Mouse (Mus musculus) layer of hippocampus, postnatal 25 days (tissue): ENCODE data around the gene Olfr370. TPM values are rescaled to one million over a fixed set of nuclear protein-coding genes. Genes with fewer than 3 reads are reported as not detected.

Source experiments
- total RNA-seq, 2 experiments: library from RNA; stranded (reverse); gene quantifications; 2 replicates each; pipeline ENCODE4 v1.2.3; 2021

Olfr370 gene
- total RNA-seq, 2 experiments from 2014 or later, result not detected

Other genes with a start within 250 kb of the Olfr370 start
- not detected for gene Ucp1, start 245.4 kb upstream of the Olfr370 start, total RNA-seq
- 10 to 100 TPM; 13.8 to 14.8 TPM for gene Elmod2, start 203.3 kb upstream of the Olfr370 start, total RNA-seq
- not detected for gene Mgat4d, start 187.3 kb upstream of the Olfr370 start, total RNA-seq
- gene Clgn, start 145.9 kb upstream of the Olfr370 start, total RNA-seq, result 1 to 10 TPM; 8.2 to 9.1 TPM
- gene Scoc, start 77.4 kb upstream of the Olfr370 start, total RNA-seq, result 100 to 1,000 TPM; 212 to 226 TPM
- gene Ndufb7, start 30.9 kb downstream of the Olfr370 start, total RNA-seq, result 100 to 1,000 TPM; 140 to 161 TPM
- gene Tecr, start 72.2 kb downstream of the Olfr370 start, total RNA-seq, result 100 to 1,000 TPM; 510 to 556 TPM
- gene Dnajb1, start 72.4 kb downstream of the Olfr370 start, total RNA-seq, result 10 to 100 TPM; 30.0 to 40.0 TPM
- 10 to 100 TPM; 67.7 to 69.2 TPM for gene Gipc1, start 116.9 kb downstream of the Olfr370 start, total RNA-seq
- 1 to 10 TPM; 1.3 to 1.6 TPM for gene Ptger1, start 130.9 kb downstream of the Olfr370 start, total RNA-seq
- 10 to 100 TPM; 42.2 to 57.6 TPM for gene Pkn1, start 163.4 kb downstream of the Olfr370 start, total RNA-seq
- 10 to 100 TPM; 14.4 to 17.2 TPM for gene Ddx39, start 179.4 kb downstream of the Olfr370 start, total RNA-seq
- gene Adgre5, start 205.5 kb downstream of the Olfr370 start, total RNA-seq, result 10 to 100 TPM in 1 of 2 experiments, 1 to 10 TPM in 1; 7.4 to 11.0 TPM